Mouse (Mus musculus): ENCODE measurements at regions not wholly inside any gene's neighbourhood (a gene's known extent, or its start where the extent isn't known, plus 50 kb on each side); places are given as distances from the start of the nearest gene placed in this dataset.

GRCm38 (mm10) chr12:67804297-67804696 is 581.9 kb upstream of the Mdga2 start:
- TF ChIP-seq CHD2 (IDR thresholded peaks at IDR 0.05; ENCODE audit: low read depth, low read length) = no peak
- no peak for TF ChIP-seq MAFK (IDR thresholded peaks at IDR 0.05; ENCODE audit: insufficient read depth, low read depth, low read length)
- TF ChIP-seq HCFC1 (IDR thresholded peaks at IDR 0.05; ENCODE audit: borderline replicate concordance, insufficient read depth, low read length) = no peak
- no peak for TF ChIP-seq ZC3H11A (IDR thresholded peaks at IDR 0.05; ENCODE audit: borderline replicate concordance, low read depth, low read length)
